Mouse (Mus musculus): ENCODE results near the gene Snrpa1. TPM values are rescaled to one million over a fixed set of nuclear protein-coding genes. Genes with fewer than 3 reads are reported as not detected.

Snrpa1 gene
- 7.3 and 8.7 TPM in 2 replicates for polyA plus RNA-seq (2012; rRNA removed)

DNA sequence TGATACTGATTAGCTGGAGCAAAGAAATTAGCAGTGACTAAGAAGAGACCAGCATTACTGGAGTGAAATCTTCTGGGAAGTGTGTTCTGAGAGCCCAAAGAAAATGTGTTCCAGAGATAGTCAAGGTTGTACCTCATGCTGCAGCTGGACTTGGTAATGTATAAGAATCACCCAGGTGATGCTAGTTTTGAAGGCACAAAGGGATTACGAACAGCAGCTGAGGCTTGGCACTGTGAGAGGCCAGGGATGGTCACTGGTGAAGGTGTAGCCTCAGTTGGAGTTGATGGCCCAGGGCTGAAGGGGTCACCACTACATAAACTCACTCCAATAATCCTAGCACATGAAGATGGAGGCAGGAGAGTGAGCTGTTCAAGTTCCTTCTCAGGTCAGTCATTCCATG, at the start of gene Snrpa1:
TSS of gene Snrpa1 (plus strand) at position 301 of the 400 bp plus-strand sequence.

DNA sequence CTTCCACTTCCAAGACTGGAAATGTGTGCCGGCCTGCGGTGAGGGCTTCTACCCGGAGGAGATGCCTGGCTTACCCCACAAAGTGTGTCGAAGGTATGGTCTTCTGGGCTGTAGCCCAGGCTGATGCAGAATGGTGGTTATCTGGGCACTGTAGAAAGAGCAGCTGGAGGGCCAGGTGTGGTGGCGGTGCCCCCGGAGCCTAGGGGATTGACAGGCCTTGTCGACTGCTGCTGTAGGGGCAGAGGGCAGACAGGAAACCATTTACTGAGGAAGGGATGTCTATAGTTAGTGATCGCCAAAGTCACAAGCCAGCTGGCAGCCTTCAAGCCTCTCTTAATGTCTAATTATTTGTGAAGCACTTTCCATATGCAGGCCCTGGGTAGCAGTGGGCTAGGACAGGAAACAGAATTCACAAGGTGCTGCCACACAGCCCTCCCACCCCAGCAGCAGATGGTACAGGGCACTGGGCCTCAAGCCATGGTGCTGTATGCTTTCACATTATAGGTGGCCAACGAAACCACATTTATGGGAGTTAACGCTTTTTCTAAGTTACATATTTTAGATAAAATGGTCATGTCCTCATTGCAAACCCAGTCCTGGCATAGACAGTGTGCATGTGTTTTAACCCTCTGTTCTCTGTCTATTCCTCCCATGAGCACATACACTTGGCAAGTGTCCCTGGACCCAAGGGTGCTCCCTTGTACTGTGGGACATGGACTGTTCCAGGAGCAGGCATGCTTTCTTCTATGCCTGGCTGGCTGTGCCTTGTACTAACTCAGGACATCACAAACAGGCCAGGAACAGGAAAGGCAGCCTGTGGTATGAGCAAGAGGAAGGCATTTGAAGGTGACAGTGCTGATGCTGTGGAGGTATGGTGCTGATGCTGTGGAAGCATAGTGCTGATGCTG, 15.0 kb upstream of the Snrpa1 start, which contains the start of gene Gm45213:
TSS of gene Gm45213 (plus strand) at position 51 of the 908 bp plus-strand sequence.

GRCm38 (mm10) chr7:66079364-66080230, 20.8 kb downstream of the Snrpa1 start, which contains the start of gene Selenos:
Selenos (plus strand) TSS chr7:66079649.

GRCm38 (mm10) chr7:66108961-66109854, 50.4 kb downstream of the Snrpa1 start, which contains the start of gene Chsy1:
Chsy1 (plus strand) TSS chr7:66109515.

Other genes starting within 250 kb of the Snrpa1 start
- 26.2 and 27.5 TPM in 2 replicates for gene Pcsk6, start 197.3 kb upstream of the Snrpa1 start, polyA plus RNA-seq (2012; rRNA removed)
- not detected in 2 replicates for gene Gm45213, start 15.4 kb upstream of the Snrpa1 start, polyA plus RNA-seq (2012; rRNA removed)
- 151 and 190 TPM in 2 replicates for gene Selenos, start 20.6 kb downstream of the Snrpa1 start, polyA plus RNA-seq (2012; rRNA removed)
- gene Chsy1, start 50.5 kb downstream of the Snrpa1 start, polyA plus RNA-seq (2012; rRNA removed): 23.2 and 30.3 TPM in 2 replicates

Data from ovary, adult 2 months (tissue).